ENCODE assay signal across 12 mouse cellular contexts in genomic region chr17:50545274-50545673, GRCm38 (mm10). TPM values are rescaled to one million over a fixed set of nuclear protein-coding genes. Genes with fewer than 3 reads are reported as not detected.
A peak's percentile ranks its signal among the peaks of the same experiment; 100 is the strongest.
DNase-seq lines count a peak whose midpoint lies in the region; ATAC-seq lines count a peak whose summit lies in the region.
"Had no signal": no experiment of that assay in that cellular context is flagged by ENCODE, and none has a peak within 500 bp of the region (broad histone marks: within the 10 kb centered on the region; RNA-seq: fewer than 3 reads in every experiment).

No protein-coding gene starts in this region.

- no peaks in the 10 kb centered on the region for H3K4me1 ChIP-seq in liver, embryonic 16.5 days (ENCODE audit: control insufficient read depth, low read depth, low read length)
- no peaks in the 10 kb centered on the region for H3K4me1 ChIP-seq in midbrain, embryonic 13.5 days (replicated peaks)
- H3K4me1 ChIP-seq: neural tube, embryonic 12.5 days had no signal

- no peak overlapping the region for H3K4me3 ChIP-seq in liver, embryonic 16.5 days (ENCODE audit: low read depth, low read length)
- H3K4me3 ChIP-seq in midbrain, embryonic 13.5 days (replicated peaks): no peak overlapping the region
- H3K4me3 ChIP-seq: gastrocnemius, adult 2 months; neural tube, embryonic 12.5 days had no signal

- WGBS in liver, embryonic 16.5 days (ENCODE audit: insufficient replicate concordance): 37% methylated on average over 6 of the region's 6 CpGs
- WGBS in midbrain, embryonic 13.5 days: 79% methylated on average over 6 of the region's 6 CpGs

- DNase-seq in cerebellum, postnatal 4 days (ENCODE audit: low spot score in 2 of 2): no peak
- DNase-seq in T-cell, adult 2 months (ENCODE audit: low spot score): peak; percentile 55
- no peak for DNase-seq in adrenal gland, postnatal 10 days
- DNase-seq in embryo, embryonic 9.5 days (ENCODE audit: extremely low spot score): no peak
- DNase-seq: gastrocnemius, adult 2 months; heart, postnatal 36 days; spleen, adult 18-20 months had no signal

- H3K27ac ChIP-seq in liver, embryonic 16.5 days (ENCODE audit: low read length): peak overlapping the region; percentile 67; the same call in 1 of the 2 replicates
- H3K27ac ChIP-seq in midbrain, embryonic 13.5 days: no peak overlapping the region
- H3K27ac ChIP-seq: gastrocnemius, adult 2 months; neural tube, embryonic 12.5 days had no signal

- H3K27me3 ChIP-seq in liver, embryonic 16.5 days (ENCODE audit: control insufficient read depth, insufficient read depth, low read depth, low read length): no peaks in the 10 kb centered on the region
- H3K27me3 ChIP-seq in midbrain, embryonic 13.5 days: no peaks in the 10 kb centered on the region
- H3K27me3 ChIP-seq: neural tube, embryonic 12.5 days had no signal

- H3K9ac ChIP-seq in liver, embryonic 16.5 days (ENCODE audit: low read depth, low read length): no peak overlapping the region
- no peak overlapping the region for H3K9ac ChIP-seq in midbrain, embryonic 13.5 days (replicated peaks)
- H3K9ac ChIP-seq: neural tube, embryonic 12.5 days had no signal

- no peaks in the 10 kb centered on the region for H3K36me3 ChIP-seq in liver, embryonic 16.5 days (ENCODE audit: control insufficient read depth, insufficient read depth)
- H3K36me3 ChIP-seq in midbrain, embryonic 13.5 days: 0 out of 2 replicates have a peak, but pooled peaks cover 6% of the 10 kb centered on the region
- H3K36me3 ChIP-seq: neural tube, embryonic 12.5 days had no signal

- no peak overlapping the region for H3K4me2 ChIP-seq in liver, embryonic 16.5 days (ENCODE audit: low read depth, low read length)
- H3K4me2 ChIP-seq in midbrain, embryonic 13.5 days (replicated peaks): no peak overlapping the region
- H3K4me2 ChIP-seq: neural tube, embryonic 12.5 days had no signal

- peak; percentile 95 for ATAC-seq in cerebellum, adult (ENCODE audit: insufficient number of reproducible peaks, low FRiP score, low TSS enrichment)
- ATAC-seq in erythroid progenitor cell, adult 5-6 weeks (replicated peaks; ENCODE audit: low FRiP score, poor library complexity, severe bottlenecking): 0 out of 2 replicates have a peak, but pooled peaks have one; percentile 25
- peak; percentile 85 for ATAC-seq in liver, embryonic 16.5 days (ENCODE audit: low read depth)
- no peak for ATAC-seq in midbrain, embryonic 13.5 days

- no peaks in the 10 kb centered on the region for H3K9me3 ChIP-seq in liver, embryonic 16.5 days (replicated peaks; ENCODE audit: control insufficient read depth, low read length)
- 0 out of 2 replicates have a peak, but pooled peaks cover 4% of the 10 kb centered on the region for H3K9me3 ChIP-seq in midbrain, embryonic 13.5 days
- H3K9me3 ChIP-seq: neural tube, embryonic 12.5 days had no signal

RNA-seq across cellular contexts. Expression of gene Plcl2, which starts 36.1 kb away (rescaled TPM):
- 145 and 168 TPM in 2 replicates for total RNA-seq in erythroid progenitor cell, adult 5-6 weeks (2015; ENCODE audit: low replicate concordance)
- total RNA-seq in erythroid progenitor cell, adult 5-6 weeks (2017; ENCODE audit: low replicate concordance): 165 and 173 TPM in 2 replicates
- polyA plus RNA-seq in liver, embryonic 16.5 days (2015; fragmentation: Nextera tagmentation; extraction: Ambion mirVana): 1.1 and 1.5 TPM in 2 replicates
- 10 to 100 TPM; 42.3 to 45.6 TPM for total RNA-seq in adrenal gland, postnatal 10 days (2021)
- polyA plus RNA-seq in midbrain, embryonic 13.5 days (2015; fragmentation: Nextera tagmentation; extraction: Ambion mirVana): 7.5 and 8.0 TPM in 2 replicates
